8 mouse cellular contexts compared by ENCODE assay signal in genomic region chr11:97408171-97408570, GRCm38 (mm10). TPM values are rescaled to one million over a fixed set of nuclear protein-coding genes. Genes with fewer than 3 reads are reported as not detected.
A peak's percentile ranks its signal among the peaks of the same experiment; 100 is the strongest.
DNase-seq lines count a peak whose midpoint lies in the region; ATAC-seq and TF ChIP-seq lines count a peak whose summit lies in the region.

No protein-coding gene starts in this region.

- 0 out of 2 replicates have a peak, but pooled peaks cover 4% of the 10 kb centered on the region for H3K36me3 ChIP-seq in forebrain, postnatal 0 days (ENCODE audit: insufficient read depth)
- no peaks in the 10 kb centered on the region for H3K36me3 ChIP-seq in forebrain, embryonic 13.5 days (ENCODE audit: poor library complexity, severe bottlenecking)
- H3K36me3 ChIP-seq in MEL (ENCODE audit: control insufficient read depth in 1 of 2, insufficient read depth in 2 of 2, low read length in 2 of 2) = peaks cover 0 to 3% of the 10 kb centered on the region in 2 experiments; a peak in 2 of 4 replicates
- H3K36me3 ChIP-seq in splenic B cell, adult 2 months (ENCODE audit: control insufficient read depth, insufficient read depth, low read length, poor library complexity, severe bottlenecking) = no peaks in the 10 kb centered on the region

- no peaks in the 10 kb centered on the region for H3K27me3 ChIP-seq in forebrain, postnatal 0 days (ENCODE audit: insufficient read depth, low read length)
- peaks cover 28% of the 10 kb centered on the region for H3K27me3 ChIP-seq in forebrain, embryonic 13.5 days
- no peaks in the 10 kb centered on the region for H3K27me3 ChIP-seq in MEL (ENCODE audit: control insufficient read depth in 1 of 2, insufficient read depth in 2 of 2, low read length in 2 of 2)
- no peaks in the 10 kb centered on the region for H3K27me3 ChIP-seq in splenic B cell, adult 2 months (ENCODE audit: control insufficient read depth, insufficient read depth, low read length, poor library complexity, severe bottlenecking)

- no peak for TF ChIP-seq EP300 in MEL (IDR thresholded peaks at IDR 0.05; ENCODE audit: low read depth in 1 of 2, low read length in 2 of 2)

- no peaks in the 10 kb centered on the region; the same call in 1 of the 2 replicates for H3K79me2 ChIP-seq in MEL (ENCODE audit: control insufficient read depth, insufficient read depth, low read length, poor library complexity)

- no peak for ATAC-seq in forebrain, postnatal 0 days
- ATAC-seq in forebrain, embryonic 13.5 days = no peak
- ATAC-seq in monocyte, adult 5-6 weeks (replicated peaks; ENCODE audit: insufficient number of reproducible peaks, low FRiP score, low TSS enrichment, poor library complexity, severe bottlenecking) = peak; percentile 45; the same call in 1 of the 2 replicates

- intact Hi-C loops in left cerebral cortex, adult 2 months (cut with DNase I) = loop anchor here (1.0 kb wide), 1 partner anchor 61 kb away; no protein-coding TSS in a partner anchor

- no peak overlapping the region for H3K4me3 ChIP-seq in forebrain, postnatal 0 days (ENCODE audit: low read depth, low read length)
- H3K4me3 ChIP-seq in forebrain, embryonic 13.5 days = no peak overlapping the region
- no peak overlapping the region for H3K4me3 ChIP-seq in MEL (ENCODE audit: control insufficient read depth in 1 of 2, insufficient read depth in 1 of 2, low read depth in 2 of 2, low read length in 2 of 2)
- H3K4me3 ChIP-seq in left cerebral cortex, adult 2 months = no peak overlapping the region

- no peak overlapping the region for H3K4me2 ChIP-seq in forebrain, postnatal 0 days (ENCODE audit: low read depth)
- no peak overlapping the region for H3K4me2 ChIP-seq in forebrain, embryonic 13.5 days

- WGBS in forebrain, postnatal 0 days = 0% methylated on average over 6 of the region's 6 CpGs
- WGBS in forebrain, embryonic 13.5 days = 3% methylated on average over 6 of the region's 6 CpGs

- no peaks in the 10 kb centered on the region for H3K9me3 ChIP-seq in forebrain, postnatal 0 days (ENCODE audit: low read length)
- H3K9me3 ChIP-seq in forebrain, embryonic 13.5 days (replicated peaks) = no peaks in the 10 kb centered on the region
- no peaks in the 10 kb centered on the region for H3K9me3 ChIP-seq in MEL (replicated peaks; ENCODE audit: insufficient read depth, low read length)

- no peak for TF ChIP-seq POLR2A in MEL (IDR thresholded peaks at IDR 0.05; ENCODE audit: control insufficient read depth in 1 of 2, insufficient read depth in 1 of 2, low read depth in 1 of 2, low read length in 2 of 2, poor library complexity in 1 of 2)

- H3K9ac ChIP-seq in forebrain, postnatal 0 days = peak overlapping the region; percentile 2; the same call in 1 of the 2 replicates
- no peak overlapping the region for H3K9ac ChIP-seq in forebrain, embryonic 13.5 days
- H3K9ac ChIP-seq in MEL (ENCODE audit: control insufficient read depth, low read depth, low read length, poor library complexity, severe bottlenecking) = no peak overlapping the region

- DNase-seq in forebrain, postnatal 0 days = peak; percentile 71
- DNase-seq in MEL (ENCODE audit: low read depth, low spot score) = peak; percentile 83
- peak; percentile 83 for DNase-seq in cerebellum, adult 8-10 months
- DNase-seq in heart, adult 9 months (ENCODE audit: low spot score in 2 of 2) = peak; percentile 75 to 87
- peak; percentile 67 to 69 for DNase-seq in left cerebral cortex, adult 2 months (ENCODE audit: extremely low spot score in 1 of 2, low spot score in 2 of 2)
- DNase-seq in splenic B cell, adult 2 months (ENCODE audit: low read depth, low spot score) = peak; percentile 84

- no peak overlapping the region for H3K27ac ChIP-seq in forebrain, postnatal 0 days (ENCODE audit: low read depth, low read length)
- H3K27ac ChIP-seq in forebrain, embryonic 13.5 days = no peak overlapping the region
- no peak overlapping the region for H3K27ac ChIP-seq in MEL (ENCODE audit: control insufficient read depth, low read depth, low read length)
- no peak overlapping the region for H3K27ac ChIP-seq in left cerebral cortex, adult 2 months

- peak; percentile 86 for TF ChIP-seq RAD21 in MEL (IDR thresholded peaks at IDR 0.05; ENCODE audit: low read depth, low read length)

- TF ChIP-seq CTCF in forebrain, postnatal 0 days (IDR thresholded peaks at IDR 0.05; ENCODE audit: low read depth) = peak; percentile 71
- TF ChIP-seq CTCF in MEL (IDR thresholded peaks at IDR 0.05 in 2 of 3, conservative IDR thresholded peaks at IDR 0.05 in 1 of 3; ENCODE audit: control insufficient read depth in 1 of 3, insufficient read depth in 1 of 3, low read depth in 2 of 3, low read length in 3 of 3, poor library complexity in 1 of 3, severe bottlenecking in 1 of 3) = peak; percentile 78 to 94 (median 86)
- peak; percentile 90 for TF ChIP-seq CTCF in left cerebral cortex, adult 2 months (IDR thresholded peaks at IDR 0.05)

- peaks cover 17% of the 10 kb centered on the region; the same call in 1 of the 2 replicates for H3K4me1 ChIP-seq in forebrain, postnatal 0 days (ENCODE audit: insufficient read depth)
- H3K4me1 ChIP-seq in forebrain, embryonic 13.5 days = peaks cover 31% of the 10 kb centered on the region
- peaks cover 3 to 10% of the 10 kb centered on the region in 2 experiments; a peak in 3 of 4 replicates for H3K4me1 ChIP-seq in MEL (ENCODE audit: control insufficient read depth in 1 of 2, insufficient read depth in 2 of 2, low read length in 2 of 2)

TF ChIP-seq in MEL, 35 proteins besides CTCF, POLR2A, EP300 and RAD21:
- no peak for TF ChIP-seq USF2 (IDR thresholded peaks at IDR 0.05; ENCODE audit: borderline replicate concordance in 1 of 2, insufficient read depth in 1 of 2, low read depth in 1 of 2, low read length in 2 of 2)
- no peak for TF ChIP-seq GABPA (IDR thresholded peaks at IDR 0.05; ENCODE audit: low read depth, low read length)
- peak; percentile 83 for TF ChIP-seq ZC3H11A (IDR thresholded peaks at IDR 0.05; ENCODE audit: low read depth, low read length)
- peak; percentile 50 for TF ChIP-seq SIN3A (IDR thresholded peaks at IDR 0.05; ENCODE audit: low read length)
- no peak for TF ChIP-seq BHLHE40 (IDR thresholded peaks at IDR 0.05; ENCODE audit: borderline replicate concordance, low read depth, low read length)
- TF ChIP-seq MAX (IDR thresholded peaks at IDR 0.05; ENCODE audit: low read length) = 0 out of 2 replicates have a peak, but pooled peaks have one; percentile 39
- TF ChIP-seq SMC3 (IDR thresholded peaks at IDR 0.05; ENCODE audit: low read depth, low read length) = peak; percentile 97
- no peak for TF ChIP-seq JUND (IDR thresholded peaks at IDR 0.05; ENCODE audit: low read depth, low read length)
- TF ChIP-seq UBTF (IDR thresholded peaks at IDR 0.05; ENCODE audit: borderline replicate concordance, insufficient read depth, low read depth, low read length) = no peak
TF ChIP-seq in MEL: peak in this region for 4.

RNA-seq across cellular contexts. Expression of gene Arhgap23, which starts 7.2 kb away (rescaled TPM):
- total RNA-seq in forebrain, postnatal 0 days (2014; rRNA removed) = 52.7 and 52.9 TPM in 2 replicates
- 7.0 and 10.2 TPM in 2 replicates for polyA plus RNA-seq in forebrain, postnatal 0 days (2015; fragmentation: Nextera tagmentation; extraction: Ambion mirVana)
- polyA plus RNA-seq in forebrain, embryonic 13.5 days (2015; fragmentation: Nextera tagmentation; extraction: Ambion mirVana) = 3.6 and 4.4 TPM in 2 replicates
- total RNA-seq in MEL (2012; rRNA removed) = 1.7 and 1.8 TPM in 2 replicates
- polyA plus RNA-seq in MEL (2012; ENCODE audit: insufficient read depth in 1 of 2, insufficient read length in 2 of 2, low read depth in 1 of 2, low replicate concordance in 2 of 2, missing spikeins in 1 of 2) = 1 to 10 TPM in 1 of 2 experiments, not detected in 1; 7.5 TPM
- total RNA-seq in left cerebral cortex, adult 2 months (2021) = 10 to 100 TPM; 64.4 to 78.6 TPM
- 4.7 to 5.8 TPM (median 5.0 TPM) in 3 replicates for total RNA-seq in monocyte, adult 5-6 weeks (2017)

RNA-seq across cellular contexts. Expression of gene Socs7, which starts 45.8 kb away (rescaled TPM):
- 54.9 and 64.3 TPM in 2 replicates for total RNA-seq in forebrain, postnatal 0 days (2014; rRNA removed)
- 5.3 and 6.4 TPM in 2 replicates for polyA plus RNA-seq in forebrain, postnatal 0 days (2015; fragmentation: Nextera tagmentation; extraction: Ambion mirVana)
- polyA plus RNA-seq in forebrain, embryonic 13.5 days (2015; fragmentation: Nextera tagmentation; extraction: Ambion mirVana) = 7.7 and 8.6 TPM in 2 replicates
- 18.7 and 21.0 TPM in 2 replicates for total RNA-seq in MEL (2012; rRNA removed)
- 10 to 100 TPM in 1 of 2 experiments, not detected in 1; 19.3 TPM for polyA plus RNA-seq in MEL (2012; ENCODE audit: insufficient read depth in 1 of 2, insufficient read length in 2 of 2, low read depth in 1 of 2, low replicate concordance in 2 of 2, missing spikeins in 1 of 2)
- total RNA-seq in left cerebral cortex, adult 2 months (2021) = 10 to 100 TPM; 87.2 to 91.9 TPM
- 16.8 to 18.8 TPM (median 18.0 TPM) in 3 replicates for total RNA-seq in monocyte, adult 5-6 weeks (2017)

RNA-seq across cellular contexts. Expression of gene Gpr179, which starts 56.3 kb away (rescaled TPM):
- 0.46 and 0.62 TPM in 2 replicates for total RNA-seq in forebrain, postnatal 0 days (2014; rRNA removed)
- 0.21 and 0.45 TPM in 2 replicates for polyA plus RNA-seq in forebrain, postnatal 0 days (2015; fragmentation: Nextera tagmentation; extraction: Ambion mirVana)
- polyA plus RNA-seq in forebrain, embryonic 13.5 days (2015; fragmentation: Nextera tagmentation; extraction: Ambion mirVana) = 0.19 and 0.25 TPM in 2 replicates
- under 0.01 and 0.04 TPM in 2 replicates for total RNA-seq in MEL (2012; rRNA removed)
- under 1 TPM in 1 of 2 experiments, not detected in 1; 0.01 TPM for polyA plus RNA-seq in MEL (2012; ENCODE audit: insufficient read depth in 1 of 2, insufficient read length in 2 of 2, low read depth in 1 of 2, low replicate concordance in 2 of 2, missing spikeins in 1 of 2)
- under 1 TPM; 0.18 to 0.37 TPM for total RNA-seq in left cerebral cortex, adult 2 months (2021)
- 0.29 to 0.39 TPM in 2 of 3 replicates, not detected in the other for total RNA-seq in monocyte, adult 5-6 weeks (2017)
